8 mouse cellular contexts compared by ENCODE assay signal in genomic region chr16:87494955-87495655, GRCm38 (mm10). TPM values are rescaled to one million over a fixed set of nuclear protein-coding genes. Genes with fewer than 3 reads are reported as not detected.
DNase-seq lines count a peak whose midpoint lies in the region; ATAC-seq lines count a peak whose summit lies in the region.

No protein-coding gene starts in this region.

- H3K4me3 ChIP-seq in kidney, embryonic 16.5 days (ENCODE audit: low read length) = peak overlapping the region; percentile 88
- peak overlapping the region; percentile 76 for H3K4me3 ChIP-seq in embryonic facial prominence, embryonic 15.5 days (replicated peaks)
- peak overlapping the region; percentile 94 for H3K4me3 ChIP-seq in intestine, embryonic 15.5 days (replicated peaks)
- peak overlapping the region; percentile 98 for H3K4me3 ChIP-seq in midbrain, embryonic 16.5 days (ENCODE audit: low read depth, low read length)

- no peaks in the 10 kb centered on the region for H3K27me3 ChIP-seq in kidney, embryonic 16.5 days (ENCODE audit: insufficient read depth, low read length)
- no peaks in the 10 kb centered on the region for H3K27me3 ChIP-seq in embryonic facial prominence, embryonic 15.5 days
- H3K27me3 ChIP-seq in intestine, embryonic 15.5 days (replicated peaks) = no peaks in the 10 kb centered on the region
- H3K27me3 ChIP-seq in midbrain, embryonic 16.5 days (ENCODE audit: control insufficient read depth, insufficient read depth, low read depth, low read length) = no peaks in the 10 kb centered on the region

- peak overlapping the region; percentile 81 for H3K27ac ChIP-seq in kidney, embryonic 16.5 days (ENCODE audit: low read length)
- H3K27ac ChIP-seq in embryonic facial prominence, embryonic 15.5 days (replicated peaks) = peak overlapping the region; percentile 82
- H3K27ac ChIP-seq in intestine, embryonic 15.5 days = peak overlapping the region; percentile 86
- H3K27ac ChIP-seq in midbrain, embryonic 16.5 days (ENCODE audit: low read length) = peak overlapping the region; percentile 90

- H3K4me1 ChIP-seq in kidney, embryonic 16.5 days (ENCODE audit: insufficient read depth, low read length) = peaks cover 17% of the 10 kb centered on the region
- peaks cover 16% of the 10 kb centered on the region for H3K4me1 ChIP-seq in embryonic facial prominence, embryonic 15.5 days
- peaks cover 7% of the 10 kb centered on the region; the same call in 1 of the 2 replicates for H3K4me1 ChIP-seq in intestine, embryonic 15.5 days (replicated peaks)
- H3K4me1 ChIP-seq in midbrain, embryonic 16.5 days (ENCODE audit: control insufficient read depth, insufficient read depth, low read length) = peaks cover 15% of the 10 kb centered on the region

- H3K4me2 ChIP-seq in kidney, embryonic 16.5 days (replicated peaks; ENCODE audit: low read depth, low read length) = peak overlapping the region; percentile 91
- H3K4me2 ChIP-seq in embryonic facial prominence, embryonic 15.5 days (replicated peaks) = peak overlapping the region; percentile 65
- peak overlapping the region; percentile 59 for H3K4me2 ChIP-seq in intestine, embryonic 15.5 days (replicated peaks)
- peak overlapping the region; percentile 89 for H3K4me2 ChIP-seq in midbrain, embryonic 16.5 days (ENCODE audit: low read length)

- no peak for DNase-seq in kidney, postnatal 14 days
- peak; percentile 72 for DNase-seq in Muller cell, postnatal 12 days (ENCODE audit: inconsistent ontology term)
- DNase-seq in urinary bladder, postnatal 10 days (ENCODE audit: low spot score) = no peak
- DNase-seq in urinary bladder, adult 18-20 months (ENCODE audit: low spot score in 2 of 2) = no peak

- no peaks in the 10 kb centered on the region for H3K9me3 ChIP-seq in kidney, embryonic 16.5 days (ENCODE audit: low read length)
- H3K9me3 ChIP-seq in embryonic facial prominence, embryonic 15.5 days (replicated peaks) = no peaks in the 10 kb centered on the region
- H3K9me3 ChIP-seq in intestine, embryonic 15.5 days = no peaks in the 10 kb centered on the region
- H3K9me3 ChIP-seq in midbrain, embryonic 16.5 days (replicated peaks; ENCODE audit: control insufficient read depth, low read length, poor library complexity, severe bottlenecking) = no peaks in the 10 kb centered on the region

- H3K9ac ChIP-seq in kidney, embryonic 16.5 days (replicated peaks; ENCODE audit: low read length) = peak overlapping the region; percentile 93
- peak overlapping the region; percentile 88 for H3K9ac ChIP-seq in embryonic facial prominence, embryonic 15.5 days
- peak overlapping the region; percentile 98 for H3K9ac ChIP-seq in intestine, embryonic 15.5 days
- H3K9ac ChIP-seq in midbrain, embryonic 16.5 days (ENCODE audit: low read depth, low read length) = peak overlapping the region; percentile 98

- peaks cover 24% of the 10 kb centered on the region for H3K36me3 ChIP-seq in kidney, embryonic 16.5 days (ENCODE audit: insufficient read depth, low read length)
- peaks cover 36% of the 10 kb centered on the region for H3K36me3 ChIP-seq in embryonic facial prominence, embryonic 15.5 days
- peaks cover 13% of the 10 kb centered on the region for H3K36me3 ChIP-seq in intestine, embryonic 15.5 days
- peaks cover 18% of the 10 kb centered on the region for H3K36me3 ChIP-seq in midbrain, embryonic 16.5 days (ENCODE audit: control insufficient read depth, insufficient read depth, low read length)

- ATAC-seq in kidney, embryonic 16.5 days (ENCODE audit: low FRiP score, low TSS enrichment) = peak; percentile 49; the same call in 1 of the 2 replicates
- ATAC-seq in embryonic facial prominence, embryonic 15.5 days (ENCODE audit: insufficient number of reproducible peaks, low FRiP score, low TSS enrichment, low read depth) = no peak
- no peak; the same call in 1 of the 2 replicates for ATAC-seq in intestine, embryonic 15.5 days
- peak; percentile 57 for ATAC-seq in midbrain, embryonic 16.5 days

- under 1% methylated on average over 39 of the region's 39 CpGs for WGBS in kidney, embryonic 16.5 days
- WGBS in embryonic facial prominence, embryonic 15.5 days = under 1% methylated on average over 39 of the region's 39 CpGs
- whole genome bisulfite sequencing in intestine, embryonic 15.5 days = under 1% methylated on average over 38 of the region's 39 CpGs
- WGBS in midbrain, embryonic 16.5 days = under 1% methylated on average over 39 of the region's 39 CpGs

RNA-seq across cellular contexts. Expression of gene Cct8, which starts 0.6 kb away (rescaled TPM):
- polyA plus RNA-seq in kidney, embryonic 16.5 days (2015; fragmentation: Nextera tagmentation; extraction: Ambion mirVana) = 462 and 493 TPM in 2 replicates
- polyA plus RNA-seq in embryonic facial prominence, embryonic 15.5 days (2015; fragmentation: Nextera tagmentation; extraction: Ambion mirVana) = 368 and 388 TPM in 2 replicates
- 422 and 457 TPM in 2 replicates for polyA plus RNA-seq in intestine, embryonic 15.5 days (2015; fragmentation: Nextera tagmentation; extraction: Ambion mirVana)
- 401 and 428 TPM in 2 replicates for polyA plus RNA-seq in midbrain, embryonic 16.5 days (2015; fragmentation: Nextera tagmentation; extraction: Ambion mirVana)

RNA-seq across cellular contexts. Expression of gene Usp16, which starts 40.6 kb away (rescaled TPM):
- polyA plus RNA-seq in kidney, embryonic 16.5 days (2015; fragmentation: Nextera tagmentation; extraction: Ambion mirVana) = 45.9 and 51.3 TPM in 2 replicates
- 45.7 and 51.7 TPM in 2 replicates for polyA plus RNA-seq in embryonic facial prominence, embryonic 15.5 days (2015; fragmentation: Nextera tagmentation; extraction: Ambion mirVana)
- polyA plus RNA-seq in intestine, embryonic 15.5 days (2015; fragmentation: Nextera tagmentation; extraction: Ambion mirVana) = 35.6 and 41.0 TPM in 2 replicates
- 44.4 and 45.9 TPM in 2 replicates for polyA plus RNA-seq in midbrain, embryonic 16.5 days (2015; fragmentation: Nextera tagmentation; extraction: Ambion mirVana)

RNA-seq across cellular contexts. Expression of gene Rwdd2b, which starts 54.7 kb away (rescaled TPM):
- 13.0 and 14.4 TPM in 2 replicates for polyA plus RNA-seq in kidney, embryonic 16.5 days (2015; fragmentation: Nextera tagmentation; extraction: Ambion mirVana)
- polyA plus RNA-seq in embryonic facial prominence, embryonic 15.5 days (2015; fragmentation: Nextera tagmentation; extraction: Ambion mirVana) = 10.7 and 11.7 TPM in 2 replicates
- polyA plus RNA-seq in intestine, embryonic 15.5 days (2015; fragmentation: Nextera tagmentation; extraction: Ambion mirVana) = 14.2 and 15.3 TPM in 2 replicates
- polyA plus RNA-seq in midbrain, embryonic 16.5 days (2015; fragmentation: Nextera tagmentation; extraction: Ambion mirVana) = 14.9 and 15.6 TPM in 2 replicates

RNA-seq across cellular contexts. Expression of gene Map3k7cl, which starts 58.0 kb away (rescaled TPM):
- polyA plus RNA-seq in kidney, embryonic 16.5 days (2015; fragmentation: Nextera tagmentation; extraction: Ambion mirVana) = 1.3 and 1.7 TPM in 2 replicates
- 0.89 and 1.4 TPM in 2 replicates for polyA plus RNA-seq in embryonic facial prominence, embryonic 15.5 days (2015; fragmentation: Nextera tagmentation; extraction: Ambion mirVana)
- 0.53 and 0.62 TPM in 2 replicates for polyA plus RNA-seq in intestine, embryonic 15.5 days (2015; fragmentation: Nextera tagmentation; extraction: Ambion mirVana)
- polyA plus RNA-seq in midbrain, embryonic 16.5 days (2015; fragmentation: Nextera tagmentation; extraction: Ambion mirVana) = not detected in 2 replicates

Comparison
In these comparisons a context has a peak if more than half of its experiments do, and no peak if none do; other contexts are left out.
1. ATAC-seq: peak in kidney, embryonic 16.5 days (single experiment) and midbrain, embryonic 16.5 days (single experiment); none in embryonic facial prominence, embryonic 15.5 days (single experiment) and intestine, embryonic 15.5 days (single experiment).
2. Peak in every context shown above with its lines, with median percentiles within 50 percentile points of each other: H3K27ac ChIP-seq, H3K4me2 ChIP-seq, H3K4me3 ChIP-seq and H3K9ac ChIP-seq.